Mouse (Mus musculus) hematopoietic stem cell, adult 5-6 weeks (primary cell): ENCODE measurements around the gene Elp4. TPM values are rescaled to one million over a fixed set of nuclear protein-coding genes. Genes with fewer than 3 reads are reported as not detected.

Experiments used
- ATAC-seq, 2 experiments: fragments of 125-278 bp in 1 of 2; replicated peaks in 1 of 2; 2 replicates each; pipeline ENCODE4 v1.8.0; 2016 to 2017; ENCODE audit warnings: inconsistent platforms in 2 of 2, mild to moderate bottlenecking in 2 of 2, moderate number of reproducible peaks in 2 of 2, low read depth in 1 of 2, moderate TSS enrichment in 1 of 2; ENCODE audit not compliant: low FRiP score in 2 of 2, poor library complexity in 2 of 2, severe bottlenecking in 2 of 2, insufficient read depth in 1 of 2, low TSS enrichment in 1 of 2
- total RNA-seq: library from RNA; stranded (forward); fragments of 172-1452, 232-1000 nt; gene quantifications from 2 replicates; pipeline ENCODE4 v1.2.3, GENCODE M21; 2017

Gene Elp4
- total RNA-seq, 1 experiment from 2014 or later: 17.5 TPM

- ATAC-seq: no peak
Observed at GRCm38 (mm10) chr2:105689771-105690639, 214.4 kb downstream of the Elp4 start.

- no peak for ATAC-seq
Observed at GRCm38 (mm10) chr2:105689304-105689770, 215.0 kb downstream of the Elp4 start.

- no peak for ATAC-seq
Observed at GRCm38 (mm10) chr2:105688436-105689303, 215.7 kb downstream of the Elp4 start.

- no peak for ATAC-seq
Observed at GRCm38 (mm10) chr2:105688011-105688410, 216.4 kb downstream of the Elp4 start.

- ATAC-seq: no peak
Observed at GRCm38 (mm10) chr2:105687317-105687991, 216.9 kb downstream of the Elp4 start.

GRCm38 (mm10) chr2:105686363-105687316 lies 217.7 kb downstream of the Elp4 start:
- ATAC-seq: no peak

GRCm38 (mm10) chr2:105685651-105686050 lies 218.7 kb downstream of the Elp4 start:
- ATAC-seq: no peak

GRCm38 (mm10) chr2:105684991-105685650 lies 219.2 kb downstream of the Elp4 start:
- no peak for ATAC-seq

GRCm38 (mm10) chr2:105683771-105684410 lies 220.5 kb downstream of the Elp4 start:
- no peak for ATAC-seq

GRCm38 (mm10) chr2:105682634-105683351 lies 221.6 kb downstream of the Elp4 start:
- no peak for ATAC-seq

- ATAC-seq: no peak
Observed at GRCm38 (mm10) chr2:105682011-105682501, 222.3 kb downstream of the Elp4 start.

- no peak for ATAC-seq
Observed at GRCm38 (mm10) chr2:105680999-105681710, 223.2 kb downstream of the Elp4 start.

GRCm38 (mm10) chr2:105680146-105680998 lies 224.0 kb downstream of the Elp4 start:
- ATAC-seq: no peak

- ATAC-seq: no peak
Observed at GRCm38 (mm10) chr2:105679331-105679730, 225.0 kb downstream of the Elp4 start.
